Mouse (Mus musculus) c-Kit-positive CD71-positive TER-119-negative erythroid progenitor cells, embryonic 14.5 days (primary cell): ENCODE results near the gene Galnt10.

ENCODE experiments used
- DNase-seq: peaks from one replicate; pipeline ENCODE4 v3.0.0-alpha.2; 2013; ENCODE audit warnings: low read depth

The Galnt10 gene

DNA sequence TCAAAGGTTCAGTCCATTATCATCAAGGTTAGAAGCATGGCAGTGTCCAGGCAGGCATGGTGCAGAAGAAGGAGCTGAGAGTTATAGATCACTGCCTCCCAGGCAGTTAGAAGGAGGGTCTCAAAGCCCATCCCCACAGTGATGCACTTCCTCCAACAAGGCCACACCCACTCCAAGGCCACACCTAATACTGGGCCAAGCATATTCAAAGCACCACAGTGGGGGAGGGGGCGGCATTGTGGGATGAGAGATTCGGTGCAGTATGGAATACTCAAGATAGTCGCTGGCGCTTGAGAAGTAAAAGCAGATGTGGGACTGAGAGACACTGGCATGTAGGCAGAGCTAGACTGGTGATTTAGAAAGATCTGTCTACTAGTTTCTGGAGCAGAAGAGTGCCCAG, 14.9 kb downstream of the Galnt10 start:
- DNase-seq: no peak

DNA sequence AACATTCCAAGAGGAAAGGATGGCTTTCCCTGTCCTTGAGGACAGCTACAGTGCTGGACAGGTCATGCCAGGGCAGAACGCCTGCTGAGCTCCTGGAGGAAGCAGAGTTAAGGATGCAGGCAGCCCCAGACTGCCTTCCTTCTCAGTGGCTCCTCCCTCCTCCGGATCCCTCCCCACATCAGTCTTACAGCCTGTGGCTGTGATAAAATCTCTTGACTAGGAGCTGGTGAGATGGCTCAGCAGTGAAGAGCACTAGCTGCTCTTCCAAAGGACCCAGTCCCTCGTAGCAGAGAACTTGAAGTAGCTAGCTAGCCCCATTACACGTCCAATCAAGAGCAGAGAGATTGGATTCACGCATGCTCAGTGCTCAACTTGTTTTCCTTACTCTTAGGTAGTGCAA, 15.6 kb downstream of the Galnt10 start:
- DNase-seq: no peak

GRCm38 (mm10) chr11:57661492-57662229, 16.4 kb downstream of the Galnt10 start:
- DNase-seq: no peak

DNA sequence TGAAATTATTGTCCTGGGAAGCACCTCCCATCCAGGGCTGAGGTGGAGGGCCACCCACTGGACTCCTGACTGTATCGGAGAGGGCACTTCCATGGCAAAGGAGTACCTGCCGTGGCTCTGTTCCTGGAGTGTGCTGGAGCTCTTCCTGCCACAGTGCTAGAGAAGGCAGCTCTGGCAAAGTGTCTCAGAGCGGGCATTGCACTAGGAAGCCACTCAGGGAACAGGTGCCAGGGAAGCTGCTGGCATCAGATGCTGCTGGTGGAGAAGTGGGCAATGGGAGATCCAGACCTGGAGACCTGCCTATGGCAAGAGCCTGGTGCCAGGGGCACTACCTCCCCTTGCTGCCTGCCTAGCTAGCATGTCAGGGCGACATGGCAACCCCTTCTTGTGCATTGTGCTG, 17.0 kb downstream of the Galnt10 start:
- no peak for DNase-seq

DNA sequence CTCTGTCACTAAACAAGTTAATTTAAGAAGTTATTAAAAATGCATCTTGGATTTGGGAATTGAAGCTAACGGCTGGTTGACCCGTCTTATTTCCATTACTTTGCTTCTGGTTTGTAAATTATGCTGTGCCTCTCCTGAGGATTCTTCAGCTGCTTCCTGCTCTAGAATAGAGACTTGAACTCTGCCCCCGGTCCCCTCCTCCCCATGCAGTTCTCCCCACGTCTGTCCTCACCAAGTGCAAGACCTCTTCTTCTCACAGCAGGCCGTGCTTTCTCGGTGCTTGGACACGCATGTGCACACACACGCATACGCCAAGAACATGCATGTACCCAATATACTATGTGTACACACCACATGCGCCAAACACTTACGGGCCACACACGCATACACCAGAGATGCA, 18.0 kb downstream of the Galnt10 start:
- no peak for DNase-seq

DNA sequence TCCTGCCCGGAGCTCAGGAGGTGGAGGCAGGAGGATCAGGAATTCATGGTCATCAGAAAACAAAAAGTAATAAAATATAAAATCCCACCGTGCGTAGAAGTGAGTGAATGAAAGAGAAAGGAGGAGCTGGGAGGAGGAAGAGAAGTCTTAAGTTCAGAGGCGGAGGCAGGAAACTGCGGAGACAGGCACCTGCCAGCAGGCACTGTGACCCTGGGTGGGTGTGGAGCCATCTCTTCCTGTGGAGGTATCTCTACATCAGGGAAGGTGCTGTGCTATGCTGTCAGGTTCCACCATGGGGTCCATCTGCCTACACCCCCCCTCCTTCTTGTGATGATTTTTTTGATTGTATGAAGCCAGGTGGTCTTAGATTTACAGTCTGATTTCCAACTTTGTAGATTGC, 19.5 kb downstream of the Galnt10 start:
- no peak for DNase-seq

DNA sequence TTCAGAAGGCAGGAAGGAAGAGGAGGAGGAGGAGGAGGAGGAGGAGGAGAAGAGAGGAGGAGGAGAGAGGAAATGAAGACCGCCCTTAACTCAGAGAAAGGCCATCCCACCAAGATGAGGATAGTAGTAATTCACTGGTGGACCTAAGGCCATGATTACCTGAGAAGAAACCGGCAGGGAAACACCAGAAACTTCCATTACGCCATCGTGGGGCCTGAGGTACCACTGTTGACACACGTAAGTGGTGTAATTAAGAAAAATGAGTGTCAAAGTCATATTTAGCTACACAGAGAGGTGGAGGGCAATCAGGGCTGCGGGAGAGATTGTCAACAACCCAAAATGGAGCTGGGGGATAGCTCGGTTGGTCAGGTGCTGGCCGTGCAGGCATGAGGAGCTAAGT, 23.0 kb downstream of the Galnt10 start:
- no peak for DNase-seq

DNA sequence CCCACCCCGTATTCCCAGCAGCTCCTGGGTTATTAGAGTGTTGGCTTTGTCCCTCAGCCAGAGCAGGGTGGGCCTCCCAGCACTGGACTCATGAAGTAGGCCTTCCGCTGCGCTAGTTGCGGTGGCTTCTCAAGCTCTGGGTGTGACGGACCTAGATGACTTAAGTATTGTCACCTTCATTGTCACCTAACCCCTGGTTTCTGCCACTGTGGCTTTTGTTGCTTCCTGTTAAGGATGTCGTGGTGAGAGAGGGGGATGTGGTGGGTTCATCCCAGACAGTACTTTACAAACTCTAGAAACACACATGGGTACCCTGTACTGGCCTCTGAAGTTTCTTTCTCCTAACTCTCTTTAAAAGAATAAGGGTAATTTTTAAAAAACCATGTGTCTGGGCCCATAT, 24.3 kb downstream of the Galnt10 start:
- DNase-seq: no peak

- DNase-seq: no peak
These were observed 26.0 kb downstream of the Galnt10 start for GRCm38 (mm10) chr11:57671120-57671697.

GRCm38 (mm10) chr11:57671797-57672196, 26.6 kb downstream of the Galnt10 start:
- DNase-seq: no peak

DNA sequence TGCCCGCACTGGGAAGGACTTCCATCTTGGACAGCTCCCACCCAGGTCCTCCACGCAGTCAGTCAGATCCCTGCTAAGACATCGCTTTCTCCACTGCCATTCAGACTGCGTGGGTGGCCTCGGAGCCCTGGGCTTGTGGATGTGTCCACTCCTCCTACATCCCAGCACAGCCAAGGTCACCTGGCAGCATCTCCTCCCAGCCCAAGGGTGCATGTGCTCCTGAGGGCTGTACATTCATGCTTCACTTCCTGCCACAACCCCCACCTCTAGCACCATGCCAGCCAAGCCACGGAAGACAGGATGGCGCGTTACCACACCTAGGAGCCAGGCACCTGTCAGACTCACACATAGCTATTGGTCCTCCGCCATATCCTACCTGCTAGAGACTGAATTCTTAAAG, 27.8 kb downstream of the Galnt10 start:
- no peak for DNase-seq

DNA sequence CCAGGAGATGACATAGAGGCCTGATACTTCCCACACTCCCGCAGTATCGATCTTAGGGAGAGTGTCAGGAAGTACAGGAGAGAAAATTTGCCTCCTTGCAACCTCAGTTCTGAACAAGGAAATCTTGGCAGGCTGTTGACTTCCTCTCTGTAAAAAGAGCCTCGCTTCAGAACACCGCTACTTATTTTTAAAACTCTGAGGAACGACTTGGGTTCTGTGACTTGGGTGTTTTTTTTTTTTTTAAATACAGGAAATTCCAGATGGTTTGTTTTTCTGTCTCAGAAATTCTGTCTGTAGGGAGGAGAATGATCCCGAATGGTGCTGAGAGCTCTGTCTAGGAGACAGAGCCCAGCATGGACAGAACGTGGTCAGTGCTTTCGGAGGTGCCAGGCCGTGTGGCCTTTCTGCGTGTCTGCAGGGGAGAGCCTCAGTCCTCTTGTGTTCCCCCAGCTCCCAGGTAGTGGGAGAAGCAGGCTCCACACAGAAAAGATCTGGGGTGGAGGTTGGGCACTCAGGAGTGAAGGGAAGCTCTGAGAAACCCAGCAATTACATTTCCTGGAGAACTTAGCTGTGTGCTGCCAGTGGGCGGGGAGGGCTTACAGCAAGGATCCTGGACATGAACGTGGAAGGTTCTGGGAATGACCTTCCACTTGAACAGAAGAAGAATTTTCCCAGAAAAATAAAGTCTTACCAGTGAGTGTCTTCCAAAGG, 28.9 kb downstream of the Galnt10 start:
- DNase-seq: no peak

GRCm38 (mm10) chr11:57677261-57677660, 32.0 kb downstream of the Galnt10 start:
- no peak for DNase-seq

DNA sequence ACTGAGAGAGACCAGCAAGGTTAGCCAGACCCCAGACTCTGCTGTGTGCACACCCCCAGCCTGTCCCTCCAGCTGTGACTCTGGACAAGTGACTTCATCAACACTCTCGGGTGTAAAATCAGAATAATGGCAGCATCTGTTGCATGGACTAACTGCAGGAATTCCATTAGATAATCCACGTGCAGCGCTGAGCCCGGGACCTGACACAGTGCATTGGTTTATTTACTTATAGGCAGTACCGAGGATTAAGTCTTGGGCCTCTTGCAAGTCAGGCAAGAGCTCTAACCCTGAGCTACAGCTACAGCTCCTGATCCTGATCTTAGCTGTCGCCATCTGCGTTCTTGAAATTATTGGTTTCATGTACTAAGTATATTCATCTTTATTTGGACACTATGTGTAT, 37.3 kb downstream of the Galnt10 start:
- DNase-seq: no peak

GRCm38 (mm10) chr11:57683125-57683524, 37.9 kb downstream of the Galnt10 start:
- DNase-seq: no peak

GRCm38 (mm10) chr11:57683931-57684330, 38.7 kb downstream of the Galnt10 start:
- no peak for DNase-seq

GRCm38 (mm10) chr11:57684891-57685290, 39.6 kb downstream of the Galnt10 start:
- DNase-seq: no peak

GRCm38 (mm10) chr11:57685689-57686454, 40.6 kb downstream of the Galnt10 start:
- DNase-seq: no peak

DNA sequence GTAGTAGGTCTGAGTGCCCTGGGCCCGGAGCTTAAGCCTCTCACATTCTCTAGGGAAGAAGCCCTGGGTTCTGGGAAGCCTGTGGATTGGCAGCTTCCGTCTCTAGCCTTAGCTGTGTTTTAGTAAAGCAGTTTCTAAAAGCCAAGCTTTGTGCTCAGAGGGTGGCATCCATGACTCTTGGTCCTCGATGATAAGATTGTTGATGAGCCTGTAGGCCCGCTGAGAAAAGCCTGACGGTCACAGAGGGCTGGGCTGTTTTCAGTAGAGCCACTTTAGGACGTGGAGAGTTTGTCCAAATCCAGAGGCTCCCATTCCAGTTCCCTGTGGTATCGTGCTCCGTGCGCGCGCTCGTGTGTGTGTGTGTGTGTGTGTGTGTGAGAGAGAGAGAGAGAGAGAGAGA, 41.6 kb downstream of the Galnt10 start:
- DNase-seq: peak; percentile 19

- no peak for DNase-seq
These were observed 42.0 kb downstream of the Galnt10 start for GRCm38 (mm10) chr11:57687258-57687657.

GRCm38 (mm10) chr11:57688179-57688929, 43.1 kb downstream of the Galnt10 start:
- no peak for DNase-seq

- no peak for DNase-seq
These were observed 44.6 kb downstream of the Galnt10 start for GRCm38 (mm10) chr11:57689811-57690210.
